Mouse (Mus musculus): Measurements from ENCODE around the gene Slc35b2. TPM values are rescaled to one million over a fixed set of nuclear protein-coding genes. Genes with fewer than 3 reads are reported as not detected.

Slc35b2 gene
- 142 TPM in 2 replicates for polyA plus RNA-seq (2015; fragmentation: Nextera tagmentation; extraction: Ambion mirVana)

GRCm38 (mm10) chr17:45563655-45564530 lies at the start of gene Slc35b2:
TSS of gene Slc35b2 (plus strand) at chr17:45563874.
- H3K4me1 ChIP-seq = peaks cover 48% of the 10 kb centered on the region

GRCm38 (mm10) chr17:45515204-45515726 lies 48.4 kb upstream of the Slc35b2 start:
- 64% methylated on average over 15 of the region's 15 CpGs for WGBS
- H3K27ac ChIP-seq = no peak overlapping the region
- H3K4me1 ChIP-seq = no peaks in the 10 kb centered on the region
- no peaks in the 10 kb centered on the region for H3K27me3 ChIP-seq
- no peak for ATAC-seq (replicated peaks; ENCODE audit: low FRiP score)
- no peak overlapping the region for H3K4me2 ChIP-seq
- H3K4me3 ChIP-seq (replicated peaks) = no peak overlapping the region
- peaks cover 41% of the 10 kb centered on the region for H3K36me3 ChIP-seq
- no peaks in the 10 kb centered on the region for H3K9me3 ChIP-seq (replicated peaks)
- no peak overlapping the region for H3K9ac ChIP-seq

More at GRCm38 (mm10) chr17:45563655-45564530, at the start of gene Slc35b2:
- Histone ChIP-seq H3K27ac (peak within 1 kb of the TSS; percentile 95), H3K36me3 (peaks cover 36% of the 10 kb centered on the region), H3K9ac (peak within 1 kb of the TSS; percentile 95), H3K4me3 (replicated peaks) (peak within 1 kb of the TSS; percentile 97), H3K27me3 (no peaks in the 10 kb centered on the region), H3K4me2 (peak within 1 kb of the TSS; percentile 70), H3K9me3 (replicated peaks) (no peaks in the 10 kb centered on the region)
- under 1% methylated on average over 55 of the region's 61 CpGs for WGBS
- ATAC-seq (replicated peaks; ENCODE audit: low FRiP score) = peak; percentile 89

GRCm38 (mm10) chr17:45515806-45516205 lies 47.9 kb upstream of the Slc35b2 start:
- Histone ChIP-seq H3K27ac (no peak overlapping the region), H3K4me3 (replicated peaks) (no peak overlapping the region), H3K4me1 (no peaks in the 10 kb centered on the region), H3K27me3 (no peaks in the 10 kb centered on the region), H3K9me3 (replicated peaks) (no peaks in the 10 kb centered on the region), H3K9ac (no peak overlapping the region), H3K4me2 (no peak overlapping the region), H3K36me3 (peaks cover 39% of the 10 kb centered on the region)
- 86% methylated on average over 10 of the region's 10 CpGs for WGBS
- no peak for ATAC-seq (replicated peaks; ENCODE audit: low FRiP score)

- H3K9ac ChIP-seq = no peak overlapping the region
- H3K4me3 ChIP-seq (replicated peaks) = no peak overlapping the region
- no peaks in the 10 kb centered on the region for H3K27me3 ChIP-seq
- H3K4me2 ChIP-seq = no peak overlapping the region
- WGBS = 51% methylated on average over 8 of the region's 8 CpGs
- H3K27ac ChIP-seq = no peak overlapping the region
- H3K36me3 ChIP-seq = peaks cover 34% of the 10 kb centered on the region
- H3K4me1 ChIP-seq = no peaks in the 10 kb centered on the region
- ATAC-seq (replicated peaks; ENCODE audit: low FRiP score) = no peak
- no peaks in the 10 kb centered on the region for H3K9me3 ChIP-seq (replicated peaks)
These were observed 47.2 kb upstream of the Slc35b2 start for GRCm38 (mm10) chr17:45516488-45516887.

- 92% methylated on average over 21 of the region's 21 CpGs for WGBS
- Histone ChIP-seq H3K9ac (no peak overlapping the region), H3K27ac (no peak overlapping the region), H3K27me3 (0 out of 2 replicates have a peak, but pooled peaks cover under 1% of the 10 kb centered on the region), H3K36me3 (peaks cover 34% of the 10 kb centered on the region), H3K4me2 (no peak overlapping the region), H3K4me3 (replicated peaks) (no peak overlapping the region), H3K9me3 (replicated peaks) (no peaks in the 10 kb centered on the region), H3K4me1 (0 out of 2 replicates have a peak, but pooled peaks cover 1% of the 10 kb centered on the region)
- ATAC-seq (replicated peaks; ENCODE audit: low FRiP score) = no peak
These were observed 46.5 kb upstream of the Slc35b2 start for GRCm38 (mm10) chr17:45517135-45517534.

- H3K9ac ChIP-seq = no peak overlapping the region
- 0 out of 2 replicates have a peak, but pooled peaks cover 6% of the 10 kb centered on the region for H3K27me3 ChIP-seq
- 89% methylated on average over 28 of the region's 28 CpGs for WGBS
- H3K36me3 ChIP-seq = peaks cover 34% of the 10 kb centered on the region
- no peaks in the 10 kb centered on the region for H3K9me3 ChIP-seq (replicated peaks)
- no peak for ATAC-seq (replicated peaks; ENCODE audit: low FRiP score)
- no peak overlapping the region for H3K4me2 ChIP-seq
- no peak overlapping the region for H3K27ac ChIP-seq
- H3K4me3 ChIP-seq (replicated peaks) = no peak overlapping the region
- peaks cover 3% of the 10 kb centered on the region for H3K4me1 ChIP-seq
These were observed 46.0 kb upstream of the Slc35b2 start for GRCm38 (mm10) chr17:45517549-45518215.

GRCm38 (mm10) chr17:45518766-45519475 lies 44.8 kb upstream of the Slc35b2 start:
- Histone ChIP-seq H3K36me3 (peaks cover 34% of the 10 kb centered on the region), H3K27ac (no peak overlapping the region), H3K9ac (no peak overlapping the region), H3K4me1 (peaks cover 15% of the 10 kb centered on the region), H3K4me3 (replicated peaks) (no peak overlapping the region), H3K4me2 (no peak overlapping the region), H3K9me3 (replicated peaks) (no peaks in the 10 kb centered on the region), H3K27me3 (peaks cover 12% of the 10 kb centered on the region)
- 72% methylated on average over 12 of the region's 12 CpGs for WGBS
- no peak for ATAC-seq (replicated peaks; ENCODE audit: low FRiP score)

GRCm38 (mm10) chr17:45520136-45520535 lies 43.5 kb upstream of the Slc35b2 start:
- Histone ChIP-seq H3K36me3 (peaks cover 34% of the 10 kb centered on the region), H3K9ac (no peak overlapping the region), H3K27ac (no peak overlapping the region), H3K27me3 (peaks cover 22% of the 10 kb centered on the region), H3K4me3 (replicated peaks) (no peak overlapping the region), H3K4me2 (no peak overlapping the region), H3K4me1 (peaks cover 15% of the 10 kb centered on the region), H3K9me3 (replicated peaks) (no peaks in the 10 kb centered on the region)
- no peak for ATAC-seq (replicated peaks; ENCODE audit: low FRiP score)
- 79% methylated on average over 11 of the region's 11 CpGs for WGBS

GRCm38 (mm10) chr17:45523263-45523662 lies 40.4 kb upstream of the Slc35b2 start, which contains the start of gene Tcte1:
TSS of gene Tcte1 (plus strand) at chr17:45523434.
- peak within 1 kb of the TSS; percentile 80 for H3K4me2 ChIP-seq
- WGBS = under 1% methylated on average over 21 of the region's 21 CpGs
- peak within 1 kb of the TSS; percentile 53; the same call in 1 of the 2 replicates for H3K9ac ChIP-seq
- ATAC-seq (replicated peaks; ENCODE audit: low FRiP score) = peak; percentile 66; the same call in 1 of the 2 replicates
- peaks cover 44% of the 10 kb centered on the region for H3K27me3 ChIP-seq
- no peaks in the 10 kb centered on the region for H3K9me3 ChIP-seq (replicated peaks)
- H3K27ac ChIP-seq = no peak within 1 kb of the TSS
- H3K4me3 ChIP-seq (replicated peaks) = peak within 1 kb of the TSS; percentile 43
- peaks cover 23% of the 10 kb centered on the region for H3K36me3 ChIP-seq
- H3K4me1 ChIP-seq = peaks cover 15% of the 10 kb centered on the region

GRCm38 (mm10) chr17:45524961-45525360 lies 38.7 kb upstream of the Slc35b2 start:
- 0 out of 2 replicates have a peak, but pooled peaks cover 6% of the 10 kb centered on the region for H3K36me3 ChIP-seq
- H3K27ac ChIP-seq = no peak overlapping the region
- H3K4me3 ChIP-seq (replicated peaks) = no peak overlapping the region
- H3K9ac ChIP-seq = no peak overlapping the region
- H3K9me3 ChIP-seq (replicated peaks) = no peaks in the 10 kb centered on the region
- no peak overlapping the region for H3K4me2 ChIP-seq
- no peak for ATAC-seq (replicated peaks; ENCODE audit: low FRiP score)
- 42% methylated on average over 4 of the region's 4 CpGs for WGBS
- peaks cover 58% of the 10 kb centered on the region for H3K27me3 ChIP-seq
- peaks cover 15% of the 10 kb centered on the region for H3K4me1 ChIP-seq

GRCm38 (mm10) chr17:45526571-45526970 lies 37.1 kb upstream of the Slc35b2 start:
- Histone ChIP-seq H3K36me3 (no peaks in the 10 kb centered on the region), H3K27ac (no peak overlapping the region), H3K27me3 (peaks cover 67% of the 10 kb centered on the region), H3K4me1 (peaks cover 15% of the 10 kb centered on the region), H3K4me3 (replicated peaks) (no peak overlapping the region), H3K4me2 (no peak overlapping the region), H3K9me3 (replicated peaks) (no peaks in the 10 kb centered on the region), H3K9ac (no peak overlapping the region)
- WGBS = 26% methylated on average over 5 of the region's 5 CpGs
- no peak for ATAC-seq (replicated peaks; ENCODE audit: low FRiP score)
